Mouse (Mus musculus): ENCODE measurements around the gene BC061212.
"Not testable (repeated sequence)": the region's sequence is repeated elsewhere in the genome, so short reads cannot be mapped to it uniquely, and the experiment has no call there.

Gene BC061212

GRCm38 (mm10) chr5:94070445-94070844, at the start of gene BC061212:
Gene BC061212 (minus strand): TSS chr5:94070545.
- DNase-seq, result not testable (repeated sequence)

- not testable (repeated sequence) for DNase-seq
Observed at GRCm38 (mm10) chr5:94076085-94076484, 5.7 kb upstream of the BC061212 start, which contains the start of gene Gm6351. Gene Gm6351 (plus strand): TSS chr5:94076385.
